Mouse (Mus musculus) spleen, embryonic (tissue): ENCODE results near the gene Ptafr.

Experiments used
- CTCF ChIA-PET: fragments of 350-600 bp; sonication (Branson Sonifier 250); formaldehyde crosslinking; loops from one replicate; lab custom pipeline; 2022; lab: Charles Lee

Ptafr gene

DNA sequence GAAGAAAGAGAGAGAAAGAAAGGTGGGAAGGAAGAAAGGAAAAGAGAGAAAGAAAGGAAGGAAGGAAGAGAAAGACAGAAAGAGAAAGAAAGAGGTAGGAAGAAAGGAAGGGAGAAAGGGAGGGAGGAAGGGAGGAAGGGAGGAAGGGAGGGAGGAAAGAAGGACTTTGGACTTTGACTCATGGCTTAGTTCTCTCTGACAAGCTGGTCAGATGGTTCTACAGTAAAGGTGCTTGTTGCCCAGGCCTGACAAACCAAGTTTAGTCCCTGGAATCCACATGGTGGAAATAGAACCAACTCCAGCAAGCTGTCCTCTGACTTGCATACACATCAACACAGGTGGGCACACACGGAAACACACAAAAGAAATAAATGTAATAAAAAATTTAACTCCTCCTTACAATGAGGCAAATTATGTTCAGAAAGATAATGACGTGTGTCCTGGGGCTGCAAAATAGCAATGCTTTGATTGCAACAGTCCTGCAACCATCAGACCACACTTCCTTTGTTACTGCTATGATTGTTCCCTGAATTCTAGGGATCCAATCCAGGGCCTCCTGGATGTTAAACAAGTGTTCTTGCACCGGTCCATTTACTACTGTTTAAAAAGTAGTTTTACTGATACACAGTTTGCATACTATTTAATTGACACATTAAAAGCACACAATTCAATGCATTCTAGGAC, 46.6 kb downstream of the Ptafr start:
- CTCF ChIA-PET: interaction anchor here (0.8 kb wide), 1 partner anchor 15 kb away, joined by 3 read pairs; no protein-coding TSS in a partner anchor

DNA sequence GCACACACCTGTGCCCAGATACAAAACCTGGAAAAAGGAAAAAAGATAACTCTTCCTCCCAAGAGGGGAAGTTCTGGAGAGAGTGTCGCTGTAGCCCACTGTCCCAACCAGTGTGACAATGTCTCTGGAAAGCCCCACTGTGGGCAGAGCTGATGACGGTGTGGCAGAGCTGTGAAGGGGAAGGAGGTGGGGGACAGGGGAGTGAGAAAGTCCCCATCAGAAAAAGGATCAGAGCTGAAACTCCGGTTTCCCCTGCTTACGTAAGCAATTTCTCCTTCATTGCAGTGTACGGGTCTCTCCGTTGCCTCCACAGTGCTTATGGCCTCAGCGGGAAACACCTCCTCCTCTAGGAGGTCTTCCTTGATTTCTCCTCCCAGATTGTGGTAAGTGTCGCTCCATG, 47.5 kb downstream of the Ptafr start:
- CTCF ChIA-PET: no interaction called here

DNA sequence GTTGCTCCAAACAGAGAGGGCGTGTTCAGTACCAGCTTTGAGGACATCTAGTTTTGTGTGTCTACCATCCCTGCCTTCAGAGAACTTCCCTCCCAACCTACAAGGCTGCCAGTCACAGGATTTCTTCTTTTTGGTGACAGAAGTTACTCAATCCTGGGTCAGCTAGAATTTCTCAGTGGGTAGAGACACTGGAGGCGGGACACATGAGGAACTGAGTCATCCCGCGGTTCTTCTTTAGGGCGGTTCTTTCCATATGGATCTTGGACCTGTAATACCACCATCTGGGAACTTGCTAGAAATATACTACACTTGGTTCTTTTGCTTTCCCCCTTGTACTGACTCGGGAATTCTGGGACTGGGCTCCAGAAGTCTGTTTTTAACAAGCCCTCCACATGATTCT, 54.0 kb downstream of the Ptafr start:
- CTCF ChIA-PET: no interaction called here

DNA sequence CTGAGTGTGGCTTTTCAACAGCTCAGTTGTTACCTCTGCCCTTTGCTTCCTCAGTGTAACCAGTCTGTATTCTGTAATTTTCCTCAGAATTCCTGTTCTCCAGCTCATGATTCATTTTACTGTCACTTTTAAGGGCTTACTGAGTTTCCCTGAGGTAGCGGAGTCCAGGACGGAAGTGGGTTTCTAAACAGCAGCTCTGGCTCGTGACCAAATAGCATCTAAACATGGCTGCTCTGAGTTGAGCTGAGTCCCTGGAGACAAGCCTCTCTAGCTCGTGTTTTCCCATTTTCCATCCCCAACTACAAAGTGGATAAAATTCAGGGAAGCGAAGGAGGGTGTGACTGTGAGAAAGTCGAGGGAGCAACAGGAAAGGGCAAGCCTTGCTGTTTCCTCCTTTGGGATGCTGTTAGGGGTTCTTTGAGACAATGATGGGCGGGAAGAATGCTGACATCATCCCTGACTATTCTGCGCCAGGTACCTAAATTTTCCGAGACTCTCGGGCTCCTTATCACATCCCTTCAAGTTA, 55.0 kb downstream of the Ptafr start:
- CTCF ChIA-PET: interaction anchor here (0.8 kb wide), 1 partner anchor 9 kb away, joined by 3 read pairs; no protein-coding TSS in a partner anchor

DNA sequence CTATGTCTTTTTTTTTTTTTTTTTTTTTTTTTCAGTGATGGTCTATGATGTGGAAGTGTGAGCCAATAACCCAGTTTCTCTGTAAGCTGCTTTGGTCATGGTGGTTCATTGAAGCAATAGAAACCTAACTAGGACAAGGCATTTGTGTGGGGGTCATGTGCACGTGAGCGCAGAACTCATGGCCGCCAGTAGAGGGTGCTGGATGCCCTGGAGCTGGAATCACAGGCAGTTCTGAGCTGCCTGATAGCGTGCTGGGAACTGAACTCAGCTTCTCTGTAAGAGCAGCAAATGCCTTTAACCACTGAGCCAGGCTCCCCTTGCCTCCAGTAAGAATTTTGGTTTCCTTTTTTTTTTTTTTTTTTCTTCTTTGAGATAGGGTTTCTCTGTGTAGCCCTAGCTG, 56.3 kb downstream of the Ptafr start:
- CTCF ChIA-PET: interaction anchor here (0.6 to 0.7 kb wide), 3 partner anchors 13 to 1241 kb away, joined by 3 to 11 read pairs (median 6); no protein-coding TSS in a partner anchor

DNA sequence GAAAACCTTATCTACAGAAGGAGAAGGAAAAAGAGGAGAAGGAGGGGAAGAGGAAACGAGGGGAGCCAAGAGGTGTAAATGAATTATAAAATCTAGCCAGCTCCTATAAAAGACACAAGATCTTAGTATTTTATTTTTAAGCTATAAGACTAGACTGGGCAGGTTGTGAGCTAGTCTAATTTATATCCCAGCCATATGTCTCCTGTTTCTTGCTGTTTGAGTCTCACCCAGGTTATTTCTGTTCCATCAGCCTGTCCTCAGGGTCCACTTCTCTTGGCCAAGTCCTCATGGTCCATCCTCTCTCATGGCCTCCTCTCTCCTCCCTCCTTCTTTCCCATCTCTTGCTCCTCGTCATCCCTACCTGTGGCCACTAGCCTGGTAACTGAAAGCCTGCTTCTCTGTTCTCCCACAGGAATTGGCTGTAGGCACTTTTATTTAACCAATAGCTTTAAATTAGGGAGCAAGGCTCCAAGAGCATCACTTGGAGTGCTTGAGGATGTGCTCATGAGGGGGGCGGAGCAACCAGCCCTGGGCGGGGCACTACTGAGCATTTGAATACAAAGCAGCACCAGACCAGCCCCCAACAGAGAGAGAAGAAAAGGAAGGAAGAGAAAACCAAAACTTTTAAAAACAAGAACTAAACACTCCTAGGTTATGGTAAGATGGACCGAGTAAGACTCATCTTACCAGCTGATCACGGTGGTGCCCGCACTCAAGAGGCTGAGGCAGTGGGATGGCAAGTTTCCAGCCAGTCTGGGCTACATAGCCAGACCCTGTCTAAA, 57.6 kb downstream of the Ptafr start:
- CTCF ChIA-PET: no interaction called here

DNA sequence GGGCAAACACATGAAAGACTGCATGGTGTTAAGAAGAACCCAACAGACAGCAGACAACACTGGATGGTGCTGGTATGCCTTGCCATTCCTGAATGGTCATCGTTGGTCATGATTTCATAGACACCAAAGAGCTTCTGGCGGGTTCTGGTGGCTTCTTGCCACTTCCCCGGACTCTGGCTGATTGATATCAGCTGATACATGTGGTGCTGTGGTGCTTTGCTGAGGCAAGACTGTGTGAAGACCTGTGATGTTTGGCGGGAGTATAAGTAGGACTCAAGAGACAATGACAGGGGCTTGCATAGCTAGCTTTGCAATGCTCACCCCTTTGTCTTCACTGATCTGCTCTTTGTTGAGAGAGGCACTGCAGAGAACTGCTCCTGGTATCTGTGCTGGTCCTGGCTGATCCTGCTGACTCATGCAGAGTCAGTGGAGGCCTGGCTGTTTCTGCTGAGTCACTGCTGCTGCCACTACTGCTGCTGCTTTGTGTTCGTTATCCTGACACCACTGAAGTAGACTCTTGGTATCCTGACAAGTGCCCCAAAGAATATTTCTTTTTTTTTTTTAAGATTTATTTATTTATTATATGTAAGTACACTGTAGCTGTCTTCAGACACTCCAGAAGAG, 60.3 kb downstream of the Ptafr start:
- CTCF ChIA-PET: interaction anchor here (0.5 kb wide), 1 partner anchor 17 kb away, joined by 3 read pairs; no protein-coding TSS in a partner anchor

DNA sequence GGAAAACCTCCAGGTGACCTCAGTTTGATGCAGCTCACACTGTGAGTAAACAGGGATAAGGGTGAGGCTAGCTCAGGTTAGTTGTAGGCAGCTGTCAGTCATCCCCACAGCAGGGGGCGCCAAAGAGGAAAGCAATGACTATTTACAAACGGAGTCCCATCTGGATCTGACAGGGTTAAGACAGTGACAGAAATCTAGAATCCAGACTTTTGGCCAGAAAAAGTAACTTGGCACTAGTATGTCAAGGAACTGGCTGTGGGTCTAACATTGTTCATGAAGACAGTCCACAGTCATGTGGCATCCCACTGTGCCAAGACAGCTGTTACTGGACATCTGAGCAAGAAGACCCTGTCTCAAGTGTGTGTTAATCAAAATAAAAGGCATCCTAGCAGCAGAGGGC, 65.0 kb downstream of the Ptafr start:
- CTCF ChIA-PET: interaction anchor here (1.2 to 1.3 kb wide), 2 partner anchors 9 to 10 kb away, joined by 3 read pairs; partner anchors contain the start of gene Eya3
